Mouse (Mus musculus): ENCODE data around the gene Notum.
"Not testable (repeated sequence)": the region's sequence is repeated elsewhere in the genome, so short reads cannot be mapped to it uniquely, and the experiment has no call there.

Notum gene

DNA sequence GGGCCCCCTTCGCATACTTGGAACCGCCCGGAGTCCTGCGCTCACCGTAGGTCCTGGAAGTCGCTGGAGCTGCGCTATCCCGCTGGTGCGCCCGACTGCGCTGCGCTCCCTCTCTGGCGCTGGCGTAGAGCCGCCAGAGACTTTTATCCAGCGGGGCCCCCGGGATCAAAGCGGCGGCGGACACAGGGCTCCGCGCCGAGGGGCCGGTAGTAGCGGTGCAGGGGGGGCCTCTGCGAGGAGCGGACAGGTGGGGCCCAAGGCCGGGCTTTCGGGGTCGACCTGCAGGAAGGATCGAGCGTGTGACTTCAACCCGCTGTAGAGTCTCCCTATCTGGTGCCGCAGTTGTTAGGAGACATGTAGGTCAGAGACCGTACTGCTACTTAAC lies at the start of gene Notum:
TSS of gene Notum (minus strand) at position 100 of the 385 bp plus-strand sequence.
- no peak for DNase-seq (ENCODE audit: low spot score)

DNA sequence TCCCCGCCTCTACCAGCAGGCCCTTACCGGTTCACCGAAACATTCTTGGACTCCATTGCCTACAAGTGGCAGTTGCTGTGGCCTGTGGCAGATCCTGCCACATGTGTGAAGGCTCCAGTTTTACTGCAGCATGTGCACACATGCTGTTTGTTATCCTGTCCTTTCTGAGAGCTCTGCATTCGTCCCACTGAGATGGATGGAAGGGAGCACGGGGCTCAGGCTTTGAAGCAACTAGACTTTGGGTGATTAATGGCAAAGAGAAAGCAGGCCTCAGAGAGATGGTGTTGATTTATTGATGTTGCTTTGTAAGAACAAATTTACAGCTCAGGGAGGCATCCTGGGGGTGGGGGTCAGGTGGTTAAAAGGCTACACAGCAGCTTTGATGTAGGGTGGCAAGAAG lies 49.7 kb upstream of the Notum start:
- no peak for DNase-seq (ENCODE audit: low spot score)

DNA sequence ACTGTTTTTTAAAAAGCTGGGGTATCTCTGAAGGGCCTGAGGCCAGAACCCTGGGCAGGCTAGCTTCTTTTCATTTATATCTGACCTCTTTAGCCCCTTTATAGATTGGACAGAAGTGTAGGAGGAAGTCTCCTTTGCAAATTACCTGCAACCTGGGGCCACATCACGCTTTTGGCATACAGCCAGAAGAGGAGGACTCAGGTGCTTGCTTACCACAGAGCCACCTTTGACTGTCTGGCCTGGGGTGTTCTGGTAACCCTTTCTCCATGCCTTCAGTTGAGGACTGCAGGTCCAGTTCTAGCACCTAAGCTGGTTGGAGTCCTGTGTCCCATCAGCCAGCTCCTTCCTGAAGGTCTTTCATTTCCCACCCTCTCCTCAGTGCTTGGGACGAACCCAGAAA lies 48.6 kb upstream of the Notum start:
- DNase-seq (ENCODE audit: low spot score) = no peak

DNA sequence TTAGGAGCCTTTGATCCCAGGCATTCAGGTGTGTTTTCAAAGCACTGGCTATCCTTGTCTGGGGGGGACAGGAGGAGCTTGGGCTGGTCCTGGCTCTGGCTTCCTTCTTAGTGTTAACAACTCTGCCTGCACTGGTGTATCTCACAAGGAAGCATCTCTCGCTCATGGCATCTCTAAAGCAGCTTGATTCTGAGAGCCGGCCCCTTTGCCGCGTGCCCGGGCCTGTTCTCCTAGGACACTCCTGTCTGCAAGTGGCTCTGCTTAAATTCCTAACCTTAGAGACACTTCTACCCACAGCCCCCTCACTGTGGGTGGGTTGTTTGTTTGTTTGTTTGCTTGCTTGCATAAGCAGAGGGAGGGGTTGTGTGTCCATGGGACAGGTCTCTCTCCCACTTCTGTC lies 47.0 kb upstream of the Notum start:
- no peak for DNase-seq (ENCODE audit: low spot score)

DNA sequence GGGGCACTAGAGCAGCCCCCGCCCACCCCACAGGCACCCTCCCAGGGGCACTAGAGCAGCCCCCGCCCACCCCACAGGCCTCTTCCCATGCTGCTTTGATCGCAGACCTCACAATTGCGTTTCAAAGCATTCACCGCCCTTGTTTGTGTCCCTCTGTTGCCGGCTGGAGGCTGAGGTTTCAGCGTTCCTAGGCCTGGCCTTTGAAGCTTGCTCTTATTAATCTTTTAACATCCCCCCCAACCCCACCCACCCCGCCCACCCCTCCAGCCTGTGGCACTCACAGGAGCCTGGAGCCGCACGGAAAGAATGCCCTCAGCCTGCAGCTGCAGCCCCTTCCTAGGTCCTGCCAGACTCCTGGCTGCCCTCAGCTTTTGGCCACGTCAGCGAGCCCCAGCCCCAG lies 46.2 kb upstream of the Notum start:
- no peak for DNase-seq (ENCODE audit: low spot score)

DNA sequence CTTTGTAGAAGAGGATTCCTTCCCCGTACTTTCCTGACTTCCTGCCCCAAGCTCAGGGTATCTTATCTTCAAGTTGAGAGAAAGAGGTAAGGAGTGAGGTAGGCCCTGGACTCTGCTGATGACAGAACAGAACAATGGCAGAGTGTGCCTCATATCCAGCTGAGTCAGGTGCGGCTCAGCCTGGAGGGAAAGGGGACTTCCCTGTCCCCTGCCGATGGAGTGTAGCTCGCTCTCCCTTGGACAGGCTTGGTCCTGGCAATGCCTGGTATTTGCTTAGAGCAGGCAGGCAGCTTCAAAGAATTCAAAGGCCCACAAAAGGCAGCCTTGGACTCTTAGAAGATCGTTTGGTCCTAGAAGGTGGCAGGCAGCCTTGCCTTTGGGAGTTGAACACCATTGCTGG lies 45.1 kb upstream of the Notum start:
- no peak for DNase-seq (ENCODE audit: low spot score)

DNA sequence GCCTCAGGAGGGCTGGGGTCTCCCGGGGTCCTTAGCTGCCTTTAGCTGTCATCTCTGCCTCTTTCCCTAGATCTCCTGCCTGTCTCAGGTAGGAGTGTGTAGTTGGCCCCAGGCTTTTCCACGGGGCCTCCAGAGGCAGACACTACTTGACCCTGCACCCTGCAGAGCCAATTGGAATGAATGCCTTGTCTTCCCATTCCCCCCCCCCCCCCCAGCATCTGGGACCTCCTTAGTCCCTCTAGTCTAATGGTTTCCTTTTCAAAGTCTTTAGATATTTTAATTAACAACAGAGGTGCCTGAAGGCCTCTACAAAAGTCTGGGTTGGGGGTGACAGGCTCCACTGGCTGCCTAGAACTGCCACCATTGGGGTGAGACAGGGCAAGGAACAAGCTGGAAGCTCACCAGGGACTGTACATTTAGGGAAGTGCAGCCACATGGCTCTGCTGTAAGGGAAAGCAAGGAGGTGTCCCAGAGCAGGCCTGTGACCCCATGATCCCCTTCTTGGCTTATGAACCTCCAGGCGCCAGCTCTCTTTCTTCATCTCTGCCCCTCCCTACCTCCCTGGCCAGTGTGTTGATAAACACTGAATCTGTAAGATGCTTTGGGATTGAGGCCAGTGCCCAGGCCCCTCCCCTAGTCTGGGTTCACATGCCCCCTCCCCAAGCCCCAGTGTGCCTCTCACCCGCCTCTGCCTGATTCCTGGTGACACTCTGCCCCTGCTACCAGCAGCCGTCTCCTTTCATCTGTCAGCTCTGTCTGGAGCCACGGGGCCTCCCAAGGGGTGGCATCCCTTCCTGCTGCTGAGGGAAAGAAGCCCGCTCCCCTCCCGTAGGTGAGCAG lies 43.7 kb upstream of the Notum start:
- no peak for DNase-seq (ENCODE audit: low spot score)

DNA sequence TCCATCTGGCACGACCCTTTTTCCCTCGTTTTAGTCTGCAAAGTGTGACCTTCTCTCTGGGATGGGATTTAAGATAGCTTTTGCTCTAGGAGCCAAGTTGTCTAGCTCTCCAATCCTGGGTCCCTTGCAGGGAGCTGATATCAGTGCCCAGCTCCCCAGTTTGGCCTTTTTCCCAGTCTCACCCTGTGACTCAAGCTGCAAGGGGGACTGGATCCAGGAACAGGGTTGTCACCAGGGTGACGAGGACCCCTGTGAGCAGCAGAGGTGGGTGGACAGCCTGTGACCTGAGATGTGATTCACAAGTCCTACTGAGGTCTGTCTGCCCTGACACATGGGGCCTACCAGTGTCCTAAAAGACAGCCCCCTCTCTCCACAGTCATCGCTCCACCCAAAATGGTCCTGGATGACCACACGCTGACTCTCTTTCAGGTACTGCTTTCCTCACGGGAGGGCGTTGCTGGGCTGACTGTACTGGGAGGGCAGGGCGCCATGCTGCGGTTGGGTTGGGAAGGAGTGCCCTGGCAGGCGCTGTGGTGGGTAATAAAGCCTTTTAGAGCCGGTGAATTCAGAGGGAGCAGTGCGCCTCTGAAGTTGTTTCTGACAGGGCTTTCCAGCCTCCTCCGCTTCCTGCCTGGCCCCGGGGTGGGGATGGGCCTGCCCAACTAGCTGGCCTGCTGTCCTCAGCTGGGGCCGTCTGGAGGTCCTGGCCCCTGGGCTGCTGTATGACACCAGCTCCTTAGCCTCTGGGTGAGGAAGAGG lies 42.9 kb upstream of the Notum start:
- peak; percentile 55 for DNase-seq (ENCODE audit: low spot score)

DNA sequence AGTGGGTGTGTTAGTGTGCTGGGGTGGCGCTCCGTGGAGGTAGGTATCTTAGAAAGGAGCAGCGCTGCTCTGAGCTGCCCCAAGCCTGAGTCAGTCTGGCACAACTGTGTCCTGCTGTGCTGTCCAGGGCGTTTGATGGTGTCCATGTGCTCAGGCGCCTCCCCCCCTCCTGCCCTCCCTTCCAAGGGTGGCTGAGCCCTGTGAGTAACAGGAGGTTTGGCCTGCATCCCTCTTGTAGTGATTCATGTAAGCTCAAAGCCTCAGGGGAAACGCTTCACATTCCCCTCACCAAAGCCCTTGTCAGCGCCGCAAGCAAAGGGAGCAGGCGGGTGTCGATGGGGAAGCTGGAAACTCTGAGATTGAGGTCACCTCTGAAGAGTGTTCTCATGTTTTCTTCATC lies 36.8 kb upstream of the Notum start:
- peak; percentile 61 for DNase-seq (ENCODE audit: low spot score)

DNA sequence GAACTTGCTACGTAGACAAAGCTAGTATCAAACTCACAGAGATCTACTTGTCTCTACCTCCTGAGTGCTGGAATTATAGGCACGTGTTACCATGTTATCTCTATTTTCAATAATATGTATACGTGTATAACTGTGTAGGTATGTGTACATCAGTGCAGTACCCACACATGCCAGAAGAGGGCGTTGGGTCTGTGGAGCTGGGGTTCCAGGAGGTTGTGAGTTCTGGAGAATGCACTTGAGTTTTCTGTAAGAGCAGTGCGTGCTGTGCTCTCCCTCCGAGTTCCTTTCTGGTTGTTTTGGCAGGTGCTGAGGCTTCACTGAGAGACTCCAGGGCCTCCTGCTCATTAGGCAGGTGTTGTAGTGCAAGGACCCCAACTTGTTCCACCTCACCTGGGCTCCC lies 35.6 kb upstream of the Notum start:
- DNase-seq (ENCODE audit: low spot score) = no peak

DNA sequence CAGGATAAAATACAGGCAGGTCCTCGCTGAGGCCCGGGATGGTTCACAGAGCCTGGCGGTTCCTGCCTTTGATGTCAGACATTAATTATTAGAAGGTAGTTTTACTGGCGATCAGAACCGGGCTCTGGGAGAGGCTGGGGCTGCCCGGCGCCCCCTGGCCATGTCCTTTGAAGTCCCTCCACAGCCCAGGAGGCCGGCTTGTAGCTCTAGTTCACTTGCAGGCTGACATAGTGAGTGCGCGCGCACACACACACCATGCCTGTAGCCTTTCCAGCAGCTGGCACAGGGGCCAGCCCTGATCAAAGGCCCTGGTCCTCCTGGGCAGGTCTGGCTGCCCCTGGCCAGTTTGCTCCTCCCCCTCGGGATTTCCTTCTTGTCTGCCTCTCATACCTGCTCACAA lies 34.7 kb upstream of the Notum start:
- DNase-seq (ENCODE audit: low spot score) = no peak

DNA sequence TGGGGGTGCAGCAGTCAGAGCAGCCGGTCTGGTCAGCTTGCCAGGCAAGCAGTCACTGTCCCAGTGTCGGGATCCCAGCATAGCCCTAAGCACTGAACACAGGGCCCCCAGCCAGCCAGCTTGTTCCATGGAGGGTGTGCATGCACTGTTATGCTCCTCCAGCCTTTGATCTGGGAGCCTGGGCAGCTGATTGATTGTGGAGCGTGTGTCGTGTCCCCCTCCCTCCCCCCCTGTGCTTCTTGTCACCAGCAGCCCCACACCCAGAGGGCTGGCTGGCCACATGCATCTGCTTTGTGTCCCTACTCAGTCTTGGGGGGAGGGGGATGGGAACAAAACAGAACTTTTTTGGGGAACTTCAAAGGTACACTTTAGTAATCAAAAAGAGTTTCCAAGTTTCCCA lies 34.2 kb upstream of the Notum start:
- no peak for DNase-seq (ENCODE audit: low spot score)

DNA sequence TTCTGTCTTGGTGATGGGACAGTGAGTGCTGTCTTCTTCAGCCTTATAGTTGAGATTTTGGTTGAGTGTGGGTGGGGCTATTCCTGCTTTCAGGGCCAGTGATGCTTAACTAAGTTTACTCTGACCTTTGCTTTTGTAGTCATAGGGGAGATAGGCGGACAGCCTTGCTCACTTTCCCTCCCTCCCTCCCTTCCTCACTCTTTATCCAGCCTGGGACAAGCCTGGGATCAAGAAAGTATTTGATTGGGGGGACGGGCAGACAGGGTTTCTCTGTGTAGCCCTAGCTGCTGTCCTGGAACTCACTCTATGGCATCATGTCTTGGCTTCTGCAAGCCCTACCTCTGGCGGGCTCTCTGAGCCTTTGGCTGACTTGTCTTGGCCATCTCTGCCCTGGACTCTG lies 32.5 kb upstream of the Notum start:
- DNase-seq (ENCODE audit: low spot score) = no peak

DNA sequence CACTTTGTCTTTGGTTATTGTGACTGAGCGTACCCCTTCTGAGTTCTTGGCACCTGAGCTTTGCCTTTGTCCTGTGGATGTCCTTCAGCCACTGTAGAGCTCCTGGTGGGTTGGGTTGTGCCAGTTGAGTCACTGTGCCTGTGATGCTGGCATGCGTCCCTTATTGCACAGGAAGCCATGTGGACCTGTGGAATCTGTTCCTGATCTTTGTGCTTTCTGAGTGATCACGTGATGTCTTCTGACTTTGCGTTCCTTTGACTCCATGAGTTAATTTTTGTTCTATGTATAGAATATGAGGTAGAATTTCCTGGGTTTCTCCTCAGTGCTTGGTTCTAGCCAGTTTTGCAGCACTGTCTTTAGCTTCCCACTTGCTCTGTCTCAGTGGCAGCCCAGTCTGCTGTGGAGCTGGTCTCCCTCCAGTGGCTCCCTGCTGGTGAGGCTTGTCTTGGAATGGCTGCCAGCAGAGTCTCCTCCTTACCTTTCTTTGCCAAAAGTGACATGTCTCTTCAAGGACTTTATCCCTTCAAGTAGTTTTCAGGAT lies 31.6 kb upstream of the Notum start:
- DNase-seq (ENCODE audit: low spot score) = no peak

DNA sequence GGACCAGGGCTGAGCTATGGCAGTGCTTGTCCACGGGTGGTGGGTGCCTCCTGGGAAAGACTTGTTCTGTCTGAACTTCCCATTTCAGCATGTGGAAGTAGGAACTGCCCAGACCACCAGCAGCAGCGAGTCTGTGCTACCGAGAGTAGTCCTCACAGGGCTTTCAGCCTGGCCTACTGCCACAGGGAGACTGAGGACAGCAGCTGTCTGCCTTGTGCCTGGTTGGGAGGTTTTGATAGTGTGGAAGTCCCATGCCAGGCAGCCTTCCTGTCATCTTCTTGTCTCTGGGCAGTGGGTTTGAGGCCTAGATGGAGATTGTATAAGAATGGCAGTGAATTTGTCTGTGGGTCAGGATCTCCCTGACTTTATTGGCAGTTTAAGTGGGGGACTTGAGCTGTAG lies 28.4 kb upstream of the Notum start:
- DNase-seq (ENCODE audit: low spot score) = no peak

DNA sequence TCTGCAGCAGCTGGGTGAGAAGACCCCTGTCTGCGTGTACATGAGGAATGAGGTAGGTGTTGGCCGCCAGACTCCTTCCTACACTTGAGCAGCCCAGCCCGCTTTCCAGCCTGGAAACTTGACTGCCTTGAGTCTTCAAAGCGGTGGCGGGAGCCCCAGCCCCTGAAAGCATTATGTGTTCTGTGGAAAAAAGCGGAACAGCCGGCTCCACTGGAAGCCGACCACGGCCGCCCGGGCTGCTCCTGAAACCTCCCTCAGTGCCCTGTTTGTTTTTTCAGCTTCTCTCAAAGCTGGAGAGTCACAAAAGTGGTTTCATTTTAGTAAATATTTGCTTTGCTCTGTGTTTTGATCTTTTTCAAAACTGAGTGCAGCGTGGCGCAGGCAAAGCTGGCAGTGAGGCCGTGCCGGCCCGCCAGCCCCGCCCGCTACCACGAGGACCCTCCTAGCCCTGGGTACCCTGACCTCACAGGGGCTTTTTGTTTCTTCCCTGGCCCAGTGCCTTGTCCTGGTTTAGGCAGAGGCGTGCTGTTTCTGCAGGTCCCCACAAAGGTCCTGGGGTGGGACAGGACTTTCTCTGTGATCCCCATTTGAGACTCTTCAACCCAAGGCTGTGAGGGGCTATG lies 25.8 kb upstream of the Notum start:
- DNase-seq (ENCODE audit: low spot score) = no peak

DNA sequence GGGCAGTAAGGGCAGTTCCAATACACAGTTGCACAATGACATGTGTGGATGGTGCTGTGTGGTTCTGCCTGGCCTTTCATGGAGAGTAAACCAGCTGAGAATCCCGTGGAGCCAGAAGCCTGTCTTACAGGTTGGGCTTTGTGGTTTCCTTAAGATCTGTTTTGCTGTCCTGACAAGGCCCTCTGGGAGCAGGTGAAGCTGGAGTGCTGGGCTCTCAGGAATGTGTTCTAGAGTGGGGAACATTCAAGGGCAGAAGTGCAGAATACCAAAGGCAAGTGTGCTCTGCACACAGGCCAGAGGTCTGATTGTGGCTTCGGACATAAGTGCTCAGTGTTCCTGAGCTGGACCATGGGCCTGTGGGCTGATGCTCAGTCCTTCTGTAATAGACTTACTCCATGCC lies 23.7 kb upstream of the Notum start:
- no peak for DNase-seq (ENCODE audit: low spot score)

DNA sequence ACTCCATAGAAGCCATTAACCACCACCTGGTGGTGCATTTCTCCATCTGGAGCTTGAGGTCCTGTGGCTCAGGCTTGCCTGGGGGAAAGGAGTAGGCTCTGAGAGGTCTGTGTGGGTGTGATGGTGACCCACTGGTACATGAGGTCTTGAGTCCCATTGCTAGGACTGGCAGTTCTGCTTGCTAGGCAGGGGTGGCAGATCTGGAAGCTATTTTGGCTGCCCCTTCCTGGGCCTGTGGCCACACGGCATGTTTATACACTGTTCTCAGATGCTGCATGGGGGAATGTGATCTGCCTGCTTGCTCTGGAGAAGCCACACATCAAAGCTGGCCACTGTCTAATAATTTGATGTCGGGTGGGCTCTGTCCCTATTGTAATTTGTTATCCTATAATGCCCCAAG lies 23.1 kb upstream of the Notum start:
- DNase-seq (ENCODE audit: low spot score) = no peak

DNA sequence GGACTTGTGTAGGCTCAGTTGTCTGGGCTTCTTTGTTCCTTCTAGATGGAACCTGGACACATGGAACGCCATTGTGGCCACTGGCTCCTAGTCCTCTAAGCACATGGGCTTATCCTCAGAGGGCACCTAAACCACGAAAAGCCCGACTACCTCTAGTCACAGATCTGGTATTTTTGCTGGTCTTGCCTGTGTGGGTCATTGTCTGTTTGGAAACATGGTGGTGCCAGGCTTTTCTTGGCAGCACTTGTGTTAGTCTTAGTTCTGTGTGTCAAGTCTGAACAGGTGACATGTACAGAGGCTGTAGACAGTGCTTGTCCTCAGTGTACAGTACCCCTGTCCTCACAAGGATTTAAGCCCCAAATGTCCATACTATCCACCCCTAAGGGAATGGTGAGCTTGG lies 22.6 kb upstream of the Notum start:
- no peak for DNase-seq (ENCODE audit: low spot score)

DNA sequence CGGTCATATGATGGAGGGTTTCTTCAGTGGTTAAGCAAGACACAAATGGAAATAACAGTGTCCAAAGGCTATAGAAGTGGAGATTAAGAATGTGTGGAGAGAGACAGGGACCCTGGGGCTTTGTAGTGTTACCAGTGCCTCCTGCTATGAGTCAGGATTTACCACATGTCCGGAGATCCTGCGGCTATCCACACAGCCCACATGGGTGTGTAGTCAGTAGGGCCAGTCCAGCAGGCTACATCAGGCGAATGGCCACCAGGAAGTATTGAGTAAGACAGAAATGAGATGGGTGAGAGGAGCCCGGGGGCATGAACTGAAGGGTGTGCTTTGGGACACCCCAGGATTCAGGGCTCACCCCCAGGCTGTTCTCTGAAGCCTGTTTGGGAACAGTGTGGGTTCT lies 21.7 kb upstream of the Notum start:
- DNase-seq (ENCODE audit: low spot score) = no peak

DNA sequence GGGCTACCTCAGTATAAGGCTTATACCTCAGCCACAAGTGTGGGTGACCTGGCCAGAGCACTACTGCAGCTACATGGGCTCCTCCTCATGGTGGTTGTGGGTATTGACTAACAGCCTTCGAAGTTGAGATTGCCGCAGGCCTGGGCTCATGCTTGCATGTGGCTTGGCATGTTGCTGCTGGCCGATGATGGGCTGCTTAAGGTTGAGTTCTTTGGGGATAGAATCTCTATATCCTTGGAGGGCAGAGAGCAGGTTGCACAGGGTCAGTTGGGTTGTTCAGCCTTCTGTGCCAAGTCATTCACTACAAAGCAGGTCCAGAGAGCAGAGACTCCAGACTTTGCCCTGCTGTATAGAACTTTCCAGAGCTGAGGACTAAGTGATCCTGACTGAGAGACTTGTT lies 18.9 kb upstream of the Notum start:
- no peak for DNase-seq (ENCODE audit: low spot score)

DNA sequence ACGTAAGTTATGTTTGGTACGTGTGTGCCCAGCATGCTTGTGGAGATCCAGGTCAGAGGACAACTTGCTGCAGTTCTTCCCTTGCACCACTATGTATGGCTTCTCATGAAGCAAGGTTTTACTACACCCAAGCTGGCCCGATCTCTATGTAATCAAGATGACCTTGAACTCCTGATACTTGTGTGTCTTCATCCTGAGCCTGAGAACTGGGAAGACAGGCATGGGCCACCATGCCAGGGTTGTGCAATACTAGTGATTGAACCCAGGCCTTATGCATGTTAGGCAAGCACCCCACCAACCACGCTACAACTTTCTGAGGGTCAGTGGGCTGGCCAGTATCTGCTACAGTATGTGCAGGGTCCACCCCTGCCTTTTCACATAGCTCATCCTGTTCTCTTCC lies 16.0 kb upstream of the Notum start:
- DNase-seq (ENCODE audit: low spot score) = no peak

DNA sequence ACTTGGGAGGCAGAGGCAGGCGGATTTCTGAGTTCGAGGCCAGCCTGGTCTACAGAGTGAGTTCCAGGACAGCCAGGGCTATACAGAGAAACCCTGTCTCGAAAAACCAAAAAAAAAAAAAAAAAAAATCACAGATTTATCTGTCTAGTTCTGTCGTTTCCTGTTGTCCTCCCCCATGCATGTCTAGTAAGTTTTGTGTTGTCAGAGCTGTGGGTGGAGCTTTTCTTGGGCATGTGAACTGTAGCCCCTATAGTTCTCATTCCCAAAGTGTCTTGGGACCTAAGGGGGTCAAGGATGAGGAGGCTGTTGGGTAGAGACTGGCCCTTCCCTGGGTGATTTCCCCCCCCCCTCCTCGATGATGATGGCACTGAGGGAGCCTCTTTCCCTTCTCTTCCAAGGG lies 14.9 kb upstream of the Notum start:
- DNase-seq (ENCODE audit: low spot score) = not testable (repeated sequence)

Measured in ovary, adult 18-20 months (tissue).